Mouse (Mus musculus): ENCODE measurements around the gene Nsl1. TPM values are rescaled to one million over a fixed set of nuclear protein-coding genes. Genes with fewer than 3 reads are reported as not detected.
A peak's percentile ranks its signal among the peaks of the same experiment; 100 is the strongest.

Nsl1 gene
- polyA plus RNA-seq, 1 experiment from 2014 or later = 5.7 TPM

DNA sequence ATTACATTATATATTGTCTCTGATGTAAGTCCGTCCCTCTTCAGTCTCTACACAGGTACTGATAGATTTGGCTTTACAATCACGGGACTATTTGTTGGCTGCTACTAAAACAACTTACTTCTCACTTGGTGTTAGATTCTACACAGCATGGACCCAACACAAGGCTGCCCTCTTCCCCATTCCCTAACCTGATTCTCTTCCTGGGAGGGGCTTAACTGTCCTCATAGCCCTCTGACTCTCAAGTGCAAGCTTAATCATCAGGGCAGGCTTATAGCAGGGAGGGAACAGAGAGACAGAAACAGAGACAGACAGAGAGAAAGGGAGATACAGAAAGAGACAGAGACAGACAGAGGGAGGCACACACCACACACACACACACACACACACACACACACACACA, 68.9 kb downstream of the Nsl1 start:
- no peak overlapping the region for H3K9ac ChIP-seq (replicated peaks)
- 77% methylated on average over 2 of the region's 2 CpGs for WGBS (ENCODE audit: insufficient replicate concordance)
- DNase-seq = no peak
- no peak for ATAC-seq
- no peaks in the 10 kb centered on the region for H3K27me3 ChIP-seq (ENCODE audit: insufficient read depth, low read length)
- TF ChIP-seq CTCF (IDR thresholded peaks at IDR 0.05; ENCODE audit: low read depth) (no peak), EP300 (IDR thresholded peaks at IDR 0.05; ENCODE audit: low read depth) (no peak)
- no peak overlapping the region for H3K4me2 ChIP-seq (ENCODE audit: low read depth, low read length)
- H3K27ac ChIP-seq (ENCODE audit: low read depth) = no peak overlapping the region
- H3K4me3 ChIP-seq (ENCODE audit: low read depth, low read length) = no peak overlapping the region
- H3K36me3 ChIP-seq (replicated peaks; ENCODE audit: insufficient read depth, low read length) = no peaks in the 10 kb centered on the region
- 0 out of 2 replicates have a peak, but pooled peaks cover 4% of the 10 kb centered on the region for H3K9me3 ChIP-seq (ENCODE audit: low read length)
- peaks cover 11% of the 10 kb centered on the region for H3K4me1 ChIP-seq (ENCODE audit: insufficient read depth)

DNA sequence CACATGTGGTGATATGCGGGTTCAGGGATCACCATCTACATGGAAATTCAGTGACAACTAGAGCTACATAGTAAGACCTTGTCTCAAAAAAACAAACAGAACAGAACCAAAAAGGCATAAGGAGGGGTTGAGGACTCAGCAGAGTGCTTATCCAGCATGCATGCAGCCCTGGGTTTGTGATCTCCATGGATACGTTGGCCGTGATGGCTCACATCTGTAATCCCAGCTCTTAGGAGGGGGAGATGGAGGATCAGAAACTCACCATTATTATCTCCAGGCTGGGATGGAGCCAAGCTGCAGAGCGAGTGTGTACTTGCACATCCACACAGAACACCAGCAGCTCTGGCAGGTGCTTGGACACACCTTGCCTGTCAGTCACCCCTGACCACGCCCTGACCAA, 69.4 kb downstream of the Nsl1 start:
- Histone ChIP-seq H3K4me2 (ENCODE audit: low read depth, low read length) (no peak overlapping the region), H3K4me1 (ENCODE audit: insufficient read depth) (peaks cover 11% of the 10 kb centered on the region), H3K36me3 (replicated peaks; ENCODE audit: insufficient read depth, low read length) (no peaks in the 10 kb centered on the region), H3K9ac (replicated peaks) (no peak overlapping the region), H3K4me3 (ENCODE audit: low read depth, low read length) (no peak overlapping the region), H3K27ac (ENCODE audit: low read depth) (no peak overlapping the region), H3K9me3 (ENCODE audit: low read length) (0 out of 2 replicates have a peak, but pooled peaks cover 4% of the 10 kb centered on the region), H3K27me3 (ENCODE audit: insufficient read depth, low read length) (no peaks in the 10 kb centered on the region)
- ATAC-seq = no peak
- TF ChIP-seq CTCF (IDR thresholded peaks at IDR 0.05; ENCODE audit: low read depth) (no peak), EP300 (IDR thresholded peaks at IDR 0.05; ENCODE audit: low read depth) (no peak)
- WGBS (ENCODE audit: insufficient replicate concordance) = 62% methylated on average over 5 of the region's 5 CpGs
- DNase-seq = no peak

DNA sequence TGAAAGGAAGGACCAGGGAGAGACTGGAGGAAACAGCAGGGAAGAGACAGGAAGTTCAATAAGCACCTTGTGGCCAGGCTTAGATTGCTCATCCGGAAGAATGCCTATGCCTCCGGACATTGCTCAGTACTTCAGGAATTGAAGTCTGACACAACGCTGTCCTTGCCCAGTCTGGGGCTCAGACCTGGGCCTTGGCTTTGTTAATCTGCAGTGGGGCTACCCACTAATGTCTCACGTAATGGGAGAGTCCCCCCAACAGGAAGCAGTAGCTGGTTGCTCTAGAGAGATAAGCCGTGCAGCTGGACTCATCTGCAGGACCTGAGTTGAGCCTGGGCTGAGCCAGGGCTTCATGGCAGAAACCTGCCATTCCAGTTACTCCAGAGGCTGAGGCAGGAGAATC, 70.1 kb downstream of the Nsl1 start:
- peak; percentile 55 for ATAC-seq
- H3K9ac ChIP-seq (replicated peaks) = no peak overlapping the region

DNA sequence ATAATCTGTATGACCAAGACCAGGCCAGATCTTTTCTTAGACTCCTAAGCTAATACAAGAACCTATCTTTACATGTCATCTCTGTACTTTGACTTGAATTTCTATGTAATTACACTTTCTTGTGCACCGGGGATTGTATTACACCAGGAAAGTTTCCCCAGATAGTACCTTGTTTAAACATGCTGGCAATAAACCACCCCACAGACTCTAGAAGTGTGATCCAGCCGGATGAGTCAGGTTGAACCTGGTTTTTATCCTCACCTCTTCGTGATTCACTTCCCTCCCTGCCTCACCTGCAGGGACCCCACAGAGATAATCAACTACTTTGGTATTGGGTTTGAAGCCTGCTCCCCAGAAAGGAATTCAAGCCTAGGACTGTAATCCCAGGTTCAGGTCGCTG, 72.6 kb downstream of the Nsl1 start:
- Histone ChIP-seq H3K9me3 (ENCODE audit: low read length) (no peaks in the 10 kb centered on the region), H3K9ac (replicated peaks) (no peak overlapping the region), H3K27me3 (ENCODE audit: insufficient read depth, low read length) (no peaks in the 10 kb centered on the region), H3K4me2 (ENCODE audit: low read depth, low read length) (no peak overlapping the region), H3K36me3 (replicated peaks; ENCODE audit: insufficient read depth, low read length) (no peaks in the 10 kb centered on the region), H3K27ac (ENCODE audit: low read depth) (no peak overlapping the region), H3K4me3 (ENCODE audit: low read depth, low read length) (no peak overlapping the region), H3K4me1 (ENCODE audit: insufficient read depth) (peaks cover 11% of the 10 kb centered on the region)
- no peak for DNase-seq
- 64% methylated on average over 4 of the region's 4 CpGs for WGBS (ENCODE audit: insufficient replicate concordance)
- ATAC-seq = no peak
- no peak for TF ChIP-seq CTCF (IDR thresholded peaks at IDR 0.05; ENCODE audit: low read depth)
- TF ChIP-seq EP300 (IDR thresholded peaks at IDR 0.05; ENCODE audit: low read depth) = no peak

More for the DNA sequence above, 70.1 kb downstream of the Nsl1 start:
- Histone ChIP-seq H3K27ac (ENCODE audit: low read depth) (peak overlapping the region; percentile 11; the same call in 1 of the 2 replicates), H3K27me3 (ENCODE audit: insufficient read depth, low read length) (no peaks in the 10 kb centered on the region), H3K36me3 (replicated peaks; ENCODE audit: insufficient read depth, low read length) (no peaks in the 10 kb centered on the region), H3K4me2 (ENCODE audit: low read depth, low read length) (peak overlapping the region; percentile 47), H3K4me3 (ENCODE audit: low read depth, low read length) (no peak overlapping the region), H3K4me1 (ENCODE audit: insufficient read depth) (peaks cover 11% of the 10 kb centered on the region), H3K9me3 (ENCODE audit: low read length) (0 out of 2 replicates have a peak, but pooled peaks cover 4% of the 10 kb centered on the region)
- no peak for DNase-seq
- WGBS (ENCODE audit: insufficient replicate concordance) = 25% methylated on average over 5 of the region's 5 CpGs
- 0 out of 2 replicates have a peak, but pooled peaks have one; percentile 7 for TF ChIP-seq CTCF (IDR thresholded peaks at IDR 0.05; ENCODE audit: low read depth)
- no peak for TF ChIP-seq EP300 (IDR thresholded peaks at IDR 0.05; ENCODE audit: low read depth)

Other genes starting within 250 kb of the Nsl1 start
- gene Rps6kc1, start 151.2 kb upstream of the Nsl1 start, polyA plus RNA-seq (2015; fragmentation: Nextera tagmentation; extraction: Ambion mirVana) = 2.9 and 3.9 TPM in 2 replicates
- 13.3 and 15.8 TPM in 2 replicates for gene Angel2, start 137.9 kb upstream of the Nsl1 start, polyA plus RNA-seq (2015; fragmentation: Nextera tagmentation; extraction: Ambion mirVana)
- gene Vash2, start 83.7 kb upstream of the Nsl1 start, polyA plus RNA-seq (2015; fragmentation: Nextera tagmentation; extraction: Ambion mirVana) = 0.27 and 0.31 TPM in 2 replicates
- gene Flvcr1, start 36.9 kb upstream of the Nsl1 start, polyA plus RNA-seq (2015; fragmentation: Nextera tagmentation; extraction: Ambion mirVana) = 2.6 and 3.0 TPM in 2 replicates
- 0.49 TPM in 1 of 2 replicates, not detected in the other for gene Spata45, start 26.4 kb upstream of the Nsl1 start, polyA plus RNA-seq (2015; fragmentation: Nextera tagmentation; extraction: Ambion mirVana)
- 6.0 and 6.5 TPM in 2 replicates for gene Tatdn3, start 80 bp upstream of the Nsl1 start, polyA plus RNA-seq (2015; fragmentation: Nextera tagmentation; extraction: Ambion mirVana)
- gene Batf3, start 34.8 kb downstream of the Nsl1 start, polyA plus RNA-seq (2015; fragmentation: Nextera tagmentation; extraction: Ambion mirVana) = 1.6 and 2.2 TPM in 2 replicates
- gene Fam71a, start 101.8 kb downstream of the Nsl1 start, polyA plus RNA-seq (2015; fragmentation: Nextera tagmentation; extraction: Ambion mirVana) = not detected in 2 replicates
- gene Atf3, start 155.0 kb downstream of the Nsl1 start, polyA plus RNA-seq (2015; fragmentation: Nextera tagmentation; extraction: Ambion mirVana) = 1.00 and 1.3 TPM in 2 replicates

Measured in liver, postnatal 0 days (tissue).